ENCODE assay signal across 9 mouse cellular contexts in the genomic region with DNA sequence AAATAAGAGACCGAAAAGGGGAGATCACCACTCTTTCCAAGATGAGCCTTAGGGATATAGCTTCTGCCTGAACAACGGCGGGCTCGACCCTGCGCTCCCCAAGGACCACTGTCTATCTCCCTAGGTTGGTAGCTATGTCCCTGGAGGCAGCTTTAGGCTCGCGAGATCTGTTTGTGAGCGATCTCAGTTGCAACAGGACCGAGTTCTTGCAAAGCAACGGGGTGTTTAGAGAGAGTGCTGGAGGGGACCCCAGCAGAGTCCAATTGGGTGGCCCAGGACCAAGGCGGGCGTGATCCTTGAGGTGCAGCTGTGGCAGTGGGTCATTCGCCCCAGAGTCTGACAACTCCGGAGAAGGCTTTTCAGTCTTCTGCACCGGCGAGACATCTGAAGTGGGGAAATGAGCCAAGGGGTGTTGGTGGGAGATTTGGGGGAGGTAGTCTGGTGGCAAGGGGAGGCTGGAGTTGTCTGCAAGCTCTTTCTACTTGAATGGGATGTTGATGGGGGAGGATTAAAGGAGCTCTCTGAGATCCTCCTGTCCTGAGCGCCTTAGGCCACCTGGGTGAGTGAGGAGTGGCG. TPM values are rescaled to one million over a fixed set of nuclear protein-coding genes. Genes with fewer than 3 reads are reported as not detected.
DNase-seq lines count a peak whose midpoint lies in the region; ATAC-seq and TF ChIP-seq lines count a peak whose summit lies in the region.
"Had no signal": no experiment of that assay in that cellular context is flagged by ENCODE, and none has a peak within 500 bp of the region (broad histone marks: within the 10 kb centered on the region; RNA-seq: fewer than 3 reads in every experiment).

No protein-coding gene starts in this region.

- peak overlapping the region; percentile 61 for H3K27ac ChIP-seq in kidney, postnatal 0 days
- peak overlapping the region; percentile 97 for H3K27ac ChIP-seq in embryonic facial prominence, embryonic 15.5 days (replicated peaks)
- H3K27ac ChIP-seq in intestine, postnatal 0 days (ENCODE audit: low read depth, low read length), result 0 out of 2 replicates have a peak overlapping the region, but pooled peaks have one; percentile 15
- H3K27ac ChIP-seq in olfactory bulb, adult 2 months (ENCODE audit: insufficient read depth, low read depth, low read length), result no peak overlapping the region

- H3K9ac ChIP-seq in kidney, postnatal 0 days (ENCODE audit: low read depth, low read length), result peak overlapping the region; percentile 36; the same call in 1 of the 2 replicates
- H3K9ac ChIP-seq in embryonic facial prominence, embryonic 15.5 days, result peak overlapping the region; percentile 31
- H3K9ac ChIP-seq in intestine, postnatal 0 days (ENCODE audit: low read depth, low read length), result no peak overlapping the region

- 5% methylated on average over 18 of the region's 18 CpGs for WGBS in kidney, postnatal 0 days
- 3% methylated on average over 18 of the region's 18 CpGs for WGBS in embryonic facial prominence, embryonic 15.5 days
- WGBS in intestine, postnatal 0 days, result 15% methylated on average over 18 of the region's 18 CpGs
- WGBS in olfactory bulb, adult 2 months, result 18% methylated on average over 18 of the region's 18 CpGs

- H3K36me3 ChIP-seq in kidney, postnatal 0 days (ENCODE audit: insufficient read depth, low read length), result no peaks in the 10 kb centered on the region
- H3K36me3 ChIP-seq in embryonic facial prominence, embryonic 15.5 days, result no peaks in the 10 kb centered on the region
- no peaks in the 10 kb centered on the region for H3K36me3 ChIP-seq in intestine, postnatal 0 days (ENCODE audit: control insufficient read depth, insufficient read depth)

- H3K9me3 ChIP-seq in kidney, postnatal 0 days (replicated peaks; ENCODE audit: low read length), result no peaks in the 10 kb centered on the region
- H3K9me3 ChIP-seq in embryonic facial prominence, embryonic 15.5 days (replicated peaks), result no peaks in the 10 kb centered on the region
- H3K9me3 ChIP-seq in intestine, postnatal 0 days (ENCODE audit: control insufficient read depth), result no peaks in the 10 kb centered on the region

- peaks cover 19% of the 10 kb centered on the region; the same call in 1 of the 2 replicates for H3K4me1 ChIP-seq in kidney, postnatal 0 days (replicated peaks; ENCODE audit: insufficient read depth, low read length)
- peaks cover 48% of the 10 kb centered on the region for H3K4me1 ChIP-seq in embryonic facial prominence, embryonic 15.5 days
- no peaks in the 10 kb centered on the region for H3K4me1 ChIP-seq in intestine, postnatal 0 days (replicated peaks; ENCODE audit: control insufficient read depth, insufficient read depth, low read length)
- peaks cover 17% of the 10 kb centered on the region for H3K4me1 ChIP-seq in olfactory bulb, adult 2 months (ENCODE audit: control insufficient read depth, insufficient read depth, low read length)

- peak overlapping the region; percentile 67 for H3K4me3 ChIP-seq in kidney, postnatal 0 days (replicated peaks; ENCODE audit: low read depth, low read length)
- peak overlapping the region; percentile 76 for H3K4me3 ChIP-seq in embryonic facial prominence, embryonic 15.5 days (replicated peaks)
- H3K4me3 ChIP-seq in intestine, postnatal 0 days (ENCODE audit: low read depth, low read length), result peak overlapping the region; percentile 57
- peak overlapping the region; percentile 36 for H3K4me3 ChIP-seq in olfactory bulb, adult 2 months (ENCODE audit: insufficient read depth, low read depth, low read length)

- ATAC-seq in kidney, postnatal 0 days (replicated peaks; ENCODE audit: low FRiP score, low read depth), result peak; percentile 18; the same call in 1 of the 2 replicates
- peak; percentile 25; the same call in 1 of the 2 replicates for ATAC-seq in embryonic facial prominence, embryonic 15.5 days (ENCODE audit: insufficient number of reproducible peaks, low FRiP score, low TSS enrichment, low read depth)
- no peak for ATAC-seq in intestine, postnatal 0 days
- no peak for ATAC-seq in erythroblast, adult 5-6 weeks (replicated peaks; ENCODE audit: low FRiP score, poor library complexity, severe bottlenecking)

- peak; percentile 46 for DNase-seq in kidney, postnatal 0 days (ENCODE audit: low spot score)
- no peak for DNase-seq in kidney, postnatal 10 days
- no peak for DNase-seq in kidney, adult 18-20 months
- DNase-seq in thymus, postnatal 0 days (ENCODE audit: low spot score), result no peak

- H3K4me2 ChIP-seq in kidney, postnatal 0 days (ENCODE audit: low read length), result peak overlapping the region; percentile 83
- peak overlapping the region; percentile 77 for H3K4me2 ChIP-seq in embryonic facial prominence, embryonic 15.5 days (replicated peaks)
- H3K4me2 ChIP-seq in intestine, postnatal 0 days (replicated peaks; ENCODE audit: low read depth), result peak overlapping the region; percentile 75

- TF ChIP-seq CTCF in kidney, postnatal 0 days (IDR thresholded peaks at IDR 0.05; ENCODE audit: low read depth), result no peak
- TF ChIP-seq CTCF in intestine, postnatal 0 days (IDR thresholded peaks at IDR 0.05; ENCODE audit: low read depth), result no peak
- no peak for TF ChIP-seq CTCF in olfactory bulb, adult 2 months (IDR thresholded peaks at IDR 0.05; ENCODE audit: insufficient read depth, low read depth, low read length)

- TF ChIP-seq POLR2A in olfactory bulb, adult 2 months (IDR thresholded peaks at IDR 0.05; ENCODE audit: insufficient read depth, low read depth, low read length), result no peak

- H3K27me3 ChIP-seq in kidney, postnatal 0 days (ENCODE audit: insufficient read depth, low read length), result no peaks in the 10 kb centered on the region
- H3K27me3 ChIP-seq in embryonic facial prominence, embryonic 15.5 days, result no peaks in the 10 kb centered on the region
- H3K27me3 ChIP-seq in intestine, postnatal 0 days (replicated peaks; ENCODE audit: control insufficient read depth, insufficient read depth, low read length), result peaks cover 23% of the 10 kb centered on the region
- H3K27me3 ChIP-seq: Patski had no signal

RNA-seq across cellular contexts. Expression of a gene that starts 15.2 kb away (rescaled TPM):
- polyA plus RNA-seq in kidney, postnatal 0 days (2015; fragmentation: Nextera tagmentation; extraction: Ambion mirVana), result 6.6 and 6.7 TPM in 2 replicates
- 23.0 and 24.1 TPM in 2 replicates for polyA plus RNA-seq in embryonic facial prominence, embryonic 15.5 days (2015; fragmentation: Nextera tagmentation; extraction: Ambion mirVana)
- 4.9 and 6.0 TPM in 2 replicates for polyA plus RNA-seq in intestine, postnatal 0 days (2015; fragmentation: Nextera tagmentation; extraction: Ambion mirVana)
- polyA plus RNA-seq in olfactory bulb, adult 2 months (2012; ENCODE audit: insufficient read depth, insufficient read length, low replicate concordance, missing spikeins), result not detected in 2 replicates
- total RNA-seq in erythroblast, adult 5-6 weeks (2015; ENCODE audit: low replicate concordance), result not detected in 2 replicates
- total RNA-seq in erythroblast, adult 5-6 weeks (2017; ENCODE audit: low replicate concordance), result not detected in 2 replicates
- polyA plus RNA-seq in thymus, postnatal 0 days (2015; fragmentation: Nextera tagmentation; extraction: Ambion mirVana), result 1.6 and 1.7 TPM in 2 replicates

Comparison
In these comparisons a context has a peak if more than half of its experiments do, and no peak if none do; other contexts are left out.
1. ATAC-seq: peak in kidney, postnatal 0 days (single experiment) and embryonic facial prominence, embryonic 15.5 days (single experiment); none in intestine, postnatal 0 days (single experiment) and erythroblast, adult 5-6 weeks (single experiment).
2. Peak in every context shown above with its lines, with median percentiles within 50 percentile points of each other: H3K4me2 ChIP-seq and H3K4me3 ChIP-seq.